Mouse (Mus musculus): ENCODE measurements around the gene Csnk1d. TPM values are rescaled to one million over a fixed set of nuclear protein-coding genes. Genes with fewer than 3 reads are reported as not detected.
A peak's percentile ranks its signal among the peaks of the same experiment; 100 is the strongest.

The Csnk1d gene
- total and polyA plus RNA-seq, 3 experiments, result 73.6 to 195 (median 116) TPM

GRCm38 (mm10) chr11:120959564-120959963 is 31.6 kb downstream of the Csnk1d start:
- Histone ChIP-seq H3K9me3 (replicated peaks) (no peaks in the 10 kb centered on the region), H3K36me3 (replicated peaks) (peaks cover 100% of the 10 kb centered on the region), H3K4me3 (ENCODE audit: low read depth, low read length) (no peak overlapping the region), H3K27me3 (ENCODE audit: insufficient read depth, low read length) (no peaks in the 10 kb centered on the region), H3K4me1 (ENCODE audit: insufficient read depth, low read depth, low read length) (peaks cover 57% of the 10 kb centered on the region)
- no peak for DNase-seq (ENCODE audit: low spot score)
- no peak for TF ChIP-seq GATA1 (IDR thresholded peaks at IDR 0.05; ENCODE audit: borderline replicate concordance, low read length)
- TF ChIP-seq POLR2AphosphoS5 (IDR thresholded peaks at IDR 0.05; ENCODE audit: insufficient replicate concordance, low read depth, low read length), result no peak
- no peak for TF ChIP-seq TAL1 (conservative IDR thresholded peaks at IDR 0.05; ENCODE audit: low read depth, low read length)
- no peak for TF ChIP-seq GATA2 (IDR thresholded peaks at IDR 0.05; ENCODE audit: borderline replicate concordance, low read depth, low read length)
- TF ChIP-seq CTCF (IDR thresholded peaks at IDR 0.05; ENCODE audit: low read depth, low read length), result no peak
- ATAC-seq (ENCODE audit: extremely low read depth, insufficient number of reproducible peaks, low FRiP score, poor library complexity, severe bottlenecking), result 0 out of 2 replicates have a peak, but pooled peaks have one; percentile 52

DNA sequence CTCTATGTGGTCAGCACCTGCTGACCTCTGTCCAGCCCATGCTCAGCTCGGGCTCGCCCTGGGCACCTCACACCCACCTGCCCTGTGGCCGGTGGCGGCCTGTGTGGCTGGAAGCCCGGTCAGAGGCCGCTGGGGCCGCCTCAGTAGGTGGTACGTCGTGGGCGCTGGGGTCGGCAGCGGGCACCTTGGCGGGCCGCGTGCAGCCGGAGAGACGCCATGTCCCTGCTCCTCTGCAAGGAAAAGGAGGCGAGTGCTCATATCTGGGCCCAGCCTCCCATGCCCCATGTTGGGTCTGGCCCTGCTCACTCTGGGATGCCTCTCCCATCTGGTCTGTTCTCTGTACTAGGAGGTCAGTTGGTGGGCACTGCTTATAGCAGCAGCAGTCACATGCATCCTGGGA is 32.1 kb downstream of the Csnk1d start:
- Histone ChIP-seq H3K27me3 (ENCODE audit: insufficient read depth, low read length) (no peaks in the 10 kb centered on the region), H3K9me3 (replicated peaks) (no peaks in the 10 kb centered on the region), H3K4me1 (ENCODE audit: insufficient read depth, low read depth, low read length) (peaks cover 59% of the 10 kb centered on the region), H3K4me3 (ENCODE audit: low read depth, low read length) (no peak overlapping the region), H3K36me3 (replicated peaks) (peaks cover 100% of the 10 kb centered on the region)
- DNase-seq (ENCODE audit: low spot score), result no peak
- no peak for TF ChIP-seq GATA1 (IDR thresholded peaks at IDR 0.05; ENCODE audit: borderline replicate concordance, low read length)
- TF ChIP-seq TAL1 (conservative IDR thresholded peaks at IDR 0.05; ENCODE audit: low read depth, low read length), result no peak
- TF ChIP-seq CTCF (IDR thresholded peaks at IDR 0.05; ENCODE audit: low read depth, low read length), result no peak
- no peak for TF ChIP-seq GATA2 (IDR thresholded peaks at IDR 0.05; ENCODE audit: borderline replicate concordance, low read depth, low read length)
- TF ChIP-seq POLR2AphosphoS5 (IDR thresholded peaks at IDR 0.05; ENCODE audit: insufficient replicate concordance, low read depth, low read length), result no peak
- ATAC-seq (ENCODE audit: extremely low read depth, insufficient number of reproducible peaks, low FRiP score, poor library complexity, severe bottlenecking), result no peak

GRCm38 (mm10) chr11:120957731-120958257 is 33.3 kb downstream of the Csnk1d start:
- H3K36me3 ChIP-seq (replicated peaks), result peaks cover 94% of the 10 kb centered on the region
- DNase-seq (ENCODE audit: low spot score), result no peak
- no peaks in the 10 kb centered on the region for H3K9me3 ChIP-seq (replicated peaks)
- H3K4me1 ChIP-seq (ENCODE audit: insufficient read depth, low read depth, low read length), result peaks cover 64% of the 10 kb centered on the region
- ATAC-seq (ENCODE audit: extremely low read depth, insufficient number of reproducible peaks, low FRiP score, poor library complexity, severe bottlenecking), result no peak
- H3K27me3 ChIP-seq (ENCODE audit: insufficient read depth, low read length), result no peaks in the 10 kb centered on the region
- 0 out of 2 replicates have a peak overlapping the region, but pooled peaks have one; percentile 1 for H3K4me3 ChIP-seq (ENCODE audit: low read depth, low read length)
- TF ChIP-seq POLR2AphosphoS5 (IDR thresholded peaks at IDR 0.05; ENCODE audit: insufficient replicate concordance, low read depth, low read length) (no peak), TAL1 (conservative IDR thresholded peaks at IDR 0.05; ENCODE audit: low read depth, low read length) (no peak), GATA2 (IDR thresholded peaks at IDR 0.05; ENCODE audit: borderline replicate concordance, low read depth, low read length) (no peak), CTCF (IDR thresholded peaks at IDR 0.05; ENCODE audit: low read depth, low read length) (no peak), GATA1 (IDR thresholded peaks at IDR 0.05; ENCODE audit: borderline replicate concordance, low read length) (no peak)

- DNase-seq (ENCODE audit: low spot score) (no peak), ATAC-seq (ENCODE audit: extremely low read depth, insufficient number of reproducible peaks, low FRiP score, poor library complexity, severe bottlenecking) (no peak)
- TF ChIP-seq CTCF (IDR thresholded peaks at IDR 0.05; ENCODE audit: low read depth, low read length), result no peak
- TF ChIP-seq TAL1 (conservative IDR thresholded peaks at IDR 0.05; ENCODE audit: low read depth, low read length), result no peak
- TF ChIP-seq GATA2 (IDR thresholded peaks at IDR 0.05; ENCODE audit: borderline replicate concordance, low read depth, low read length), result no peak
- TF ChIP-seq POLR2AphosphoS5 (IDR thresholded peaks at IDR 0.05; ENCODE audit: insufficient replicate concordance, low read depth, low read length), result no peak
- no peak for TF ChIP-seq GATA1 (IDR thresholded peaks at IDR 0.05; ENCODE audit: borderline replicate concordance, low read length)
- Histone ChIP-seq H3K4me3 (ENCODE audit: low read depth, low read length) (no peak overlapping the region), H3K9me3 (replicated peaks) (no peaks in the 10 kb centered on the region), H3K27me3 (ENCODE audit: insufficient read depth, low read length) (no peaks in the 10 kb centered on the region), H3K4me1 (ENCODE audit: insufficient read depth, low read depth, low read length) (peaks cover 65% of the 10 kb centered on the region), H3K36me3 (replicated peaks) (peaks cover 92% of the 10 kb centered on the region)
Observed at GRCm38 (mm10) chr11:120957052-120957451, 34.1 kb downstream of the Csnk1d start.

DNA sequence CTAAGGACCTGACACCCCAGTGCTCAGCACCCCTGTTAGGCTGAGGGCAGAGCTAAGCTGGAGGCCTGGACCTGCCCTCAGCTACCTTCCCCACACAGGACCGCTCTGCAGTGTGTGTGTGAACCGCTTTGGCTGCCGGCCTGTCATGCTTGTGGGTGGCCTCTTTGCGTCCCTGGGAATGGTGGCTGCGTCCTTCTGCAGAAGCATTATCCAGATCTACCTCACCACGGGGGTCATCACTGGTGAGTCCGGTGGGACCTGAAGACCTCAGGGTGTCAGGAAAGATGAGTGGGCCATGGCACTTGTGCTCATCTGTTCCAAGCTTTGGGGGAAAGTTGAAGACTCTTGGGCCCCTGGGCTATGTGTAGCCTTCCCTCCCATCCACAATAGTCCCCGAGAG is 35.4 kb downstream of the Csnk1d start:
- H3K36me3 ChIP-seq (replicated peaks), result peaks cover 85% of the 10 kb centered on the region
- no peak overlapping the region for H3K4me3 ChIP-seq (ENCODE audit: low read depth, low read length)
- DNase-seq (ENCODE audit: low spot score) (no peak), ATAC-seq (ENCODE audit: extremely low read depth, insufficient number of reproducible peaks, low FRiP score, poor library complexity, severe bottlenecking) (no peak)
- H3K4me1 ChIP-seq (ENCODE audit: insufficient read depth, low read depth, low read length), result peaks cover 79% of the 10 kb centered on the region
- H3K9me3 ChIP-seq (replicated peaks), result no peaks in the 10 kb centered on the region
- TF ChIP-seq GATA1 (IDR thresholded peaks at IDR 0.05; ENCODE audit: borderline replicate concordance, low read length) (no peak), POLR2AphosphoS5 (IDR thresholded peaks at IDR 0.05; ENCODE audit: insufficient replicate concordance, low read depth, low read length) (no peak), TAL1 (conservative IDR thresholded peaks at IDR 0.05; ENCODE audit: low read depth, low read length) (no peak), CTCF (IDR thresholded peaks at IDR 0.05; ENCODE audit: low read depth, low read length) (no peak), GATA2 (IDR thresholded peaks at IDR 0.05; ENCODE audit: borderline replicate concordance, low read depth, low read length) (no peak)
- peaks cover 2% of the 10 kb centered on the region; the same call in 1 of the 2 replicates for H3K27me3 ChIP-seq (ENCODE audit: insufficient read depth, low read length)

- Histone ChIP-seq H3K36me3 (replicated peaks) (peaks cover 80% of the 10 kb centered on the region), H3K4me1 (ENCODE audit: insufficient read depth, low read depth, low read length) (peaks cover 81% of the 10 kb centered on the region)
Observed at GRCm38 (mm10) chr11:120954936-120955335, 36.2 kb downstream of the Csnk1d start.

More at GRCm38 (mm10) chr11:120954936-120955335, 36.2 kb downstream of the Csnk1d start:
- TF ChIP-seq GATA2 (IDR thresholded peaks at IDR 0.05; ENCODE audit: borderline replicate concordance, low read depth, low read length), result no peak
- TF ChIP-seq GATA1 (IDR thresholded peaks at IDR 0.05; ENCODE audit: borderline replicate concordance, low read length), result no peak
- no peak for TF ChIP-seq POLR2AphosphoS5 (IDR thresholded peaks at IDR 0.05; ENCODE audit: insufficient replicate concordance, low read depth, low read length)
- TF ChIP-seq TAL1 (conservative IDR thresholded peaks at IDR 0.05; ENCODE audit: low read depth, low read length), result no peak
- TF ChIP-seq CTCF (IDR thresholded peaks at IDR 0.05; ENCODE audit: low read depth, low read length), result no peak
- no peak overlapping the region for H3K4me3 ChIP-seq (ENCODE audit: low read depth, low read length)
- H3K27me3 ChIP-seq (ENCODE audit: insufficient read depth, low read length), result peaks cover 4% of the 10 kb centered on the region; the same call in 1 of the 2 replicates
- DNase-seq (ENCODE audit: low spot score) (no peak), ATAC-seq (ENCODE audit: extremely low read depth, insufficient number of reproducible peaks, low FRiP score, poor library complexity, severe bottlenecking) (no peak)
- H3K9me3 ChIP-seq (replicated peaks), result 0 out of 2 replicates have a peak, but pooled peaks cover 1% of the 10 kb centered on the region
